Mouse (Mus musculus): ENCODE data around the gene Tnr.

DNA sequence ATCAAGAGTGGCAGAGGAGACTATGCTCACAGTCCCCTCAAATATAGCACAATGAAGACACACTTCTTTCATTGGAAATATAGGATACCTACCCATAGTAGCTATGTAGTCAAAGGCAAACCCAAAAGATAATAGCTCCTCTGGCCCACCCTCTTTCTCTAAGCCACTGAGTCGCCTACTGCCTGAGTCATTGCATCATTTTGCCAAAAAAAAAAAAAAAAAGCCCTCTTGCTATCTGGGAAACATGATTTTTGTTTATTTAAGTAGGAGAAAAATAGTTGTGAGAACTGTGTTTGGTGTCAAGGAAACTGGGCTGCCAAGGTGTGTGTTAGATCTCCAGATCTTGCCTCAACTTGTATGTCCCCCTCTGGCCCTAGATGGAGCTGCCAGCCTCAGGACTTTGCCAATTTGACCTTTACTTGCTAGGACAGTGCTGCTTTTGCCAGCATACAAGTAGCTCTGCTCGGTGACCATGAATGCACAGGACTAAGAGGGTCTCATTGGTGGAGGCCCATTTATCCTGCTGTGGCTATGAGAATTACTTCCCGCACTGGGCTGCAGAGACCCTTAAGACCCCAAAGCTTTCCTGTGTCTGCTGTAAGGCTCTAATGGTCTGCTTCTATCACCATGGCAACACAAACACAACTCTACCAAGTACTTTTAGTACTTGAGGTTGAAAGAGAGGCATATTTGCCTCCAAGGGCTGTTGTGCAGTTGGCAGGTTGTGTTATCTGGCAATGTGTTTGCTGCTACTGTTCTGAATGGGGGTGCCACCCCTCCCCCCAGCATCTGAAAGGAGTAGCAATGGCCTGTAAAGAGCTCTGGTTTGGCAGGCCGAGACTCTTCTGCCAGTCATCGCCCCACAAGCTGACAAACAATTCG, 137.3 kb downstream of the Tnr start:
- no peak for TF ChIP-seq CTCF (IDR thresholded peaks at IDR 0.05; ENCODE audit: low read depth, low read length)
- no peak for TF ChIP-seq POLR2A (IDR thresholded peaks at IDR 0.05; ENCODE audit: borderline replicate concordance, low read depth, low read length)

Data from bone marrow macrophage, adult 2 months (primary cell).